Mouse (Mus musculus) testis, adult 2 months (tissue): ENCODE results near the gene Zfhx3. TPM values are rescaled to one million over a fixed set of nuclear protein-coding genes. Genes with fewer than 3 reads are reported as not detected.

ENCODE experiments used
- H3K27ac ChIP-seq: fragments of 200-500 bp; 2 replicates; pipeline ENCODE4 v1.5.1; 2012; ENCODE audit warnings: low read depth, low read length; ENCODE audit not compliant: control insufficient read depth, insufficient read depth
- H3K27me3 ChIP-seq: fragments of 200-500 bp; 2 replicates; pipeline ENCODE4 v1.6.1; 2012; ENCODE audit warnings: mild to moderate bottlenecking, low read length, moderate library complexity; ENCODE audit not compliant: control insufficient read depth, insufficient read depth
- H3K36me3 ChIP-seq: fragments of 200-500 bp; 2 replicates; pipeline ENCODE4 v1.6.1; 2012; ENCODE audit warnings: mild to moderate bottlenecking, low read length; ENCODE audit not compliant: control insufficient read depth, insufficient read depth
- H3K4me1 ChIP-seq: fragments of 200-500 bp; 2 replicates; pipeline ENCODE4 v1.6.1; 2012; ENCODE audit warnings: low read length; ENCODE audit not compliant: control insufficient read depth, insufficient read depth
- H3K4me3 ChIP-seq: fragments of 200-500 bp; 2 replicates; pipeline ENCODE4 v1.5.1; 2012; ENCODE audit warnings: low read depth, mild to moderate bottlenecking, low read length, moderate library complexity, mixed read lengths; ENCODE audit not compliant: control insufficient read depth
- CTCF ChIP-seq: fragments of 200-500 bp; IDR thresholded peaks from 2 replicates; pipeline ENCODE4 v1.5.1; 2012; ENCODE audit warnings: low read depth, mild to moderate bottlenecking, inconsistent platforms, low read length, moderate library complexity; ENCODE audit not compliant: control insufficient read depth, insufficient read depth, insufficient replicate concordance
- POLR2A ChIP-seq: fragments of 200-500 bp; IDR thresholded peaks from 2 replicates; pipeline ENCODE4 v1.6.1; 2012; ENCODE audit warnings: low read depth, mild to moderate bottlenecking, inconsistent platforms, low read length, moderate library complexity; ENCODE audit not compliant: control insufficient read depth
- polyA plus RNA-seq: library from polyadenylated mRNA; depleted of rRNA; stranded (reverse); fragments of >200 nt; gene quantifications from 2 replicates; pipeline ENCODE4 v1.2.3, GENCODE M21; 2012

The Zfhx3 gene
- polyA plus RNA-seq, 1 experiment, result 11.9 TPM

DNA sequence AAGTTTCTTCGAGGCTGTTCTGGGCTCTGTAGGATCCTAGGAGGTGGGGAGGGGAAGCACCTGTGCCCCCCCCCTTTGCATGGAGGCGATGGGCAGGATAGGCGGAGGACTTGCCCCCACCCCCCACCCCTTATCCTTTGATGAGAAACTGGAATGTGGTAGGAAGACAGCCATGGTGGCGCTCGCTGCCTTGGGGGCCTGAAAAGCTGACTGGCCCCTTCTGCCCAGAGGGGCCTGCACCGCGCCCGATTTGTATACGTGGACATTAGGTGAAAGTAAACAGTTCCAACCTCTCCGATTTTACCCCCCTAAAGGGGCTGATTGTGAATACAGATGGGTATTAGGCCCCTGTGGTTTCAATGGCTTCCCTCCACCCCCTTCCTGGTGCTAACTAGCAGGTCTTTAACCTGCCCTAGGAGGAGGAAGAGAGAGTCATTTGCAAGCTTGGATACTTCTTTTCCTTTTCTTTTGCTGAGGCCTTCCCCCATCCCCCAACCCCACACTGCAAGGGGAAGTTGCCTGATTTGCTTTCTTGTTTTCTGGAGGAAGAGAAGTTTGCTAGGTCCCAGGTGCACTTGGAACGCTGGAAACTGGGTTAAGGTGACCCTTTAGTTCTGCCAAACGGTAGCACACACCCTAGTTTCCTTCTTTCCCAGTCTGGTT, 787.4 kb downstream of the Zfhx3 start:
- Histone ChIP-seq H3K4me3 (no peak overlapping the region), H3K27ac (no peak overlapping the region), H3K4me1 (no peaks in the 10 kb centered on the region; the same call in 1 of the 2 replicates), H3K27me3 (no peaks in the 10 kb centered on the region), H3K36me3 (no peaks in the 10 kb centered on the region)
- no peak for TF ChIP-seq POLR2A
- no peak for TF ChIP-seq CTCF

DNA sequence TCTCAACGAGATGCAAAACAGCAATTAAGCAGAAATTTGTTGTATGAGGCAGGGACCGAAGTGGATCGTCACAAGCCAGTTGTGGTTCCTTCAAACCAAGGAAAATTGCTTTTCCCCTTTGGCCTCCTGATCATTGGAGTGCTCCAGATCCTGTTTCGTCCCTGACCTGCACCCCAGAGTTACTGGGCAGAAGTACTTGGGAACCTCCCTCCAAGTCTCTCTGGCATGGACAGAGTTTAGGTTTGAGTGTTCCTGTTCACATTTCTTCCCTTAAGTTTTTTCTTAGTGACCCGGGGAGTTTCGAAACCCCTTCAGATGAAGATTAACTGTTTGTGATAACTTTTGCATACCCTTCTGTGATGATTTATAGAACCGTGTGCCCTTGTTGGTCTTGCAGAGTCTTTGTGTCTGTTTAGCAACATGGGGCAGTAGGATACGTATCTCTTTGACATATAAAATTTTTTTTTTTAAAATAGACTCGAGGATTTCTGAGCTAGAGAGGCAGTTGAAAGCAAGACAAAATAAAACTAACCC, 788.5 kb downstream of the Zfhx3 start:
- no peaks in the 10 kb centered on the region for H3K27me3 ChIP-seq
- no peak overlapping the region for H3K4me3 ChIP-seq
- TF ChIP-seq POLR2A, result no peak
- TF ChIP-seq CTCF, result no peak
- H3K4me1 ChIP-seq, result no peaks in the 10 kb centered on the region; the same call in 1 of the 2 replicates
- no peak overlapping the region for H3K27ac ChIP-seq
- no peaks in the 10 kb centered on the region for H3K36me3 ChIP-seq

DNA sequence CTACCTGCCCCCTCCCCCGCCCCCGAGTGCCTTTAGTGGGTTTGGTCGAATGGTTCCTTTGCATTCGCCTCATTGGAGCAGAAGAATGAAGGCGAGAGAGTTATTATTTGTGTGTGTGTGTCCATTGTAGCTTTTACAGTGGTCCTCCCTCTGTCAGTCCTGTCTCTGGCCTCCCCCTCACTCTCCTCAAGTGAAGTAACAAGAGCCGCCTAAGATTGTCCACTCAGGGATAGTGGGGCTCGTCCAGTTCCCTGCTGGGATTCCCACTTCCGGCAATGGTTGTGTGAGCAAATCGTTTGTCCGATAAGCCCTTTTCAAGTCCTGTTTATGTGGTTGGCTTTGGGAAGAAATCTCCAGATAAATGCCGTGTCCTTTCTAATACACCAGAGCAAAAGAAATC, 790.1 kb downstream of the Zfhx3 start:
- no peak overlapping the region for H3K4me3 ChIP-seq
- no peaks in the 10 kb centered on the region for H3K36me3 ChIP-seq
- H3K27me3 ChIP-seq, result no peaks in the 10 kb centered on the region
- H3K27ac ChIP-seq, result no peak overlapping the region
- H3K4me1 ChIP-seq, result no peaks in the 10 kb centered on the region; the same call in 1 of the 2 replicates
- no peak for TF ChIP-seq CTCF
- no peak for TF ChIP-seq POLR2A

DNA sequence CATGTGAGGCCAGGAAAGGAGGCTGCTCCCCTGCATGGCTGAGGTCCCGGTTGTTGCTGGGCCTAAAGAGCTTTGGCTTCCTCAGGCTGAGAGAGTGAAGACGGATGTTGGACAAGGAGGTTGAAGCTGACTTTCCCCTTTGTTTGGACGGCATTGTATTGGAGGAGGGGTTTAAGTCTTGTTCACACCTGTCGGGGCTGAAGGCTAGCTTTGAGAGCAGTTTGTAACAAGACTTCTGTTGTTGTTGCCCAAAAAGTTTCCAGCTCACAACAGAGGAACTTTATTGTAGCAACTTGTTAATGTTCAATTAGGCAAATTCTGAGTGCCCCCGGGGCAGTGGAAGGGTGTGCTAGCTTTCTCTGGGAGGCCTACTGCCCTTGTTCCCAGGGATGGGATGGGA, 790.9 kb downstream of the Zfhx3 start:
- no peak overlapping the region for H3K27ac ChIP-seq
- TF ChIP-seq CTCF (no peak), POLR2A (no peak)

DNA sequence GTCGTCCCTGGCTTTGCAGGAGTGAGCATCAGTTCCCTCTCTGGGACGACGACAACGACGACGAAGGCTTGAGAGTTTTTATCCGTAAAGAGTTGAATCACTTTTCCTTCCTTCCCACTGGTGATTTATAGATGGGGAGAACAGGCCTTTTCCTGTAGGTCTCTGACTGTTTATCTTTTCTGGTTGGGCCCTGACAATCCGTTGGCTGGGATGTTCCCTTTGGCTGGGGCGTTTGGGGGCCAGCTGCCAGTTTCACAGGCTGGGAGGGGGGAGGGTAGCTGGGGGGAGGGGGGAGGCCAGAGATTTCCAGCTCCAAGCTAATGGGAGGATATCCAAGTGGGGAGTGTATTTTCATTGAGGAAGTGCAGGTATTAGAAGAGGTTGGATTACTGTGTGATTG, 794.0 kb downstream of the Zfhx3 start:
- no peaks in the 10 kb centered on the region for H3K36me3 ChIP-seq
- H3K4me3 ChIP-seq, result no peak overlapping the region
- TF ChIP-seq CTCF (no peak), POLR2A (no peak)
- H3K4me1 ChIP-seq, result no peaks in the 10 kb centered on the region; the same call in 1 of the 2 replicates
- H3K27me3 ChIP-seq, result no peaks in the 10 kb centered on the region
- H3K27ac ChIP-seq, result no peak overlapping the region

More for the DNA sequence above, 790.9 kb downstream of the Zfhx3 start:
- H3K36me3 ChIP-seq, result no peaks in the 10 kb centered on the region
- no peaks in the 10 kb centered on the region for H3K27me3 ChIP-seq
- H3K4me3 ChIP-seq, result no peak overlapping the region
- no peaks in the 10 kb centered on the region; the same call in 1 of the 2 replicates for H3K4me1 ChIP-seq

DNA sequence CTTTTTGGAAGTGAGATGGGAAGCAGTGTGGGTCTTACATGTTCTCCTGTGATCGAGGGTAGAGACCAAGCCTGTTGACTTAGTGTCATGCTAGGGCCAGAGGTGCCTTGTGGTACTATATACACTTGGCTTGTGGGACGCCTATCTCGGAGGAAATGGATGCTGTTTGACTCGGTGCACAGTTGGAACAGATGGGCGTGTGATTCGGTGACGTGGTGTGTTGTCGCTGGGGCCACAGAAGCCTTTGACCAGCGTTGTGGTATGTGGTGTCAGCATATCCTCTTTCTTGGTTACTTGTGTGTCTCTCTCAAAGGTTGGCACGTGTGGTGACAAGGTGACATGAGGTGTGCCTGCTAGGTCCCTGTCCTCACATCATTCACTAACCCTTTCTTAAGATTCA, 795.7 kb downstream of the Zfhx3 start:
- H3K4me1 ChIP-seq, result no peaks in the 10 kb centered on the region
- H3K4me3 ChIP-seq, result no peak overlapping the region
- no peak for TF ChIP-seq POLR2A
- TF ChIP-seq CTCF, result no peak
- no peak overlapping the region for H3K27ac ChIP-seq
- H3K36me3 ChIP-seq, result no peaks in the 10 kb centered on the region
- no peaks in the 10 kb centered on the region for H3K27me3 ChIP-seq

DNA sequence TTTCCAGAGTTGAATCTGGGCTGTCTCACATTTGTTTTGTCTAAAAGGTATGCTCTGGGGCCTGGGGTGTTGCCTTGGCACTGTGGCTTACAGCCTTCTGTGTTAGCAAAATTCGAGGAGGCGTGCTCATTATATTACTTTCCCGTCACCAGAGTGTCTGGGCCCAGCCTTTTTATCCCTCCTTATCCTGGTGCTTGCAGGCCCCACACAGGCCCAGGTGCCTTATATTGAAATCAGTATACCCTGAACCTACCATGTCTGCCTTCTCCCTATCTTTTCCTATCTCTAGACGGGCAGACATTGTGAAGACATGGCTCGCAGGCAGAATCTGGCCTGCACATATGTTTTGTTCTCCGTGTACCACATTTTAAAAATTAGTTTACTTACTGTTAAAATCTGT, 797.1 kb downstream of the Zfhx3 start:
- no peaks in the 10 kb centered on the region for H3K4me1 ChIP-seq
- TF ChIP-seq POLR2A (no peak), CTCF (no peak)
- no peak overlapping the region for H3K4me3 ChIP-seq
- H3K27ac ChIP-seq, result no peak overlapping the region
- no peaks in the 10 kb centered on the region for H3K27me3 ChIP-seq
- H3K36me3 ChIP-seq, result no peaks in the 10 kb centered on the region
